Mouse (Mus musculus) forebrain, embryonic 15.5 days (tissue): ENCODE measurements at regions not wholly inside any gene's neighbourhood (a gene's known extent, or its start where the extent isn't known, plus 50 kb on each side); places are given as distances from the start of the nearest gene placed in this dataset.

Experiments used
- ATAC-seq: fragments of 200-750 bp; cut with Nextera tagmentation; replicated peaks from 2 replicates; pipeline ENCODE4 v1.8.0; 2017; ENCODE audit warnings: mild to moderate bottlenecking, moderate TSS enrichment, moderate library complexity
- H3K27ac ChIP-seq: fragments of 300-500 bp; sonication (generic); replicated peaks from 2 replicates; pipeline ENCODE4 v1.5.1; 2015; ENCODE audit warnings: mild to moderate bottlenecking, inconsistent platforms
- H3K27me3 ChIP-seq: fragments of 300-500 bp; sonication (generic); 2 replicates; pipeline ENCODE4 v1.6.1; 2015; ENCODE audit warnings: inconsistent platforms
- H3K36me3 ChIP-seq: fragments of 300-500 bp; sonication (generic); 2 replicates; pipeline ENCODE4 v1.6.1; 2015; ENCODE audit warnings: mild to moderate bottlenecking, inconsistent platforms
- H3K4me1 ChIP-seq: fragments of 300-500 bp; sonication (generic); 2 replicates; pipeline ENCODE4 v1.6.1; 2015; ENCODE audit warnings: inconsistent platforms
- H3K4me2 ChIP-seq: fragments of 300-500 bp; sonication (generic); replicated peaks from 2 replicates; pipeline ENCODE4 v1.6.1; 2015; ENCODE audit warnings: mild to moderate bottlenecking, inconsistent platforms
- H3K4me3 ChIP-seq: fragments of 300-500 bp; sonication (generic); 2 replicates; pipeline ENCODE4 v1.5.1; 2015; ENCODE audit warnings: mild to moderate bottlenecking, inconsistent platforms
- H3K9ac ChIP-seq: fragments of 300-500 bp; sonication (generic); replicated peaks from 2 replicates; pipeline ENCODE4 v1.6.1; 2015; ENCODE audit warnings: mild to moderate bottlenecking, inconsistent platforms
- H3K9me3 ChIP-seq: fragments of 300-500 bp; sonication (generic); 2 replicates; pipeline ENCODE4 v1.6.1; 2016; ENCODE audit warnings: inconsistent platforms
- WGBS: fragments of 180-500 bp; shearing (Covaris S2); methylation state at CpG from one replicate; pipeline ENCODE4 v1.1.7; 2015; ENCODE audit warnings: mixed read lengths; 5-methylcytosine and 5-hydroxymethylcytosine counted together

- Histone ChIP-seq H3K27me3 (no peaks in the 10 kb centered on the region), H3K27ac (no peak overlapping the region), H3K9ac (no peak overlapping the region), H3K4me3 (no peak overlapping the region), H3K4me1 (peaks cover 7% of the 10 kb centered on the region; the same call in 1 of the 2 replicates), H3K36me3 (no peaks in the 10 kb centered on the region), H3K9me3 (no peaks in the 10 kb centered on the region), H3K4me2 (no peak overlapping the region)
- 89% methylated on average over 5 of the region's 5 CpGs for WGBS
- ATAC-seq: no peak
These were observed 125.9 kb downstream of the Irs2 start for GRCm38 (mm10) chr8:10882381-10882780.

DNA sequence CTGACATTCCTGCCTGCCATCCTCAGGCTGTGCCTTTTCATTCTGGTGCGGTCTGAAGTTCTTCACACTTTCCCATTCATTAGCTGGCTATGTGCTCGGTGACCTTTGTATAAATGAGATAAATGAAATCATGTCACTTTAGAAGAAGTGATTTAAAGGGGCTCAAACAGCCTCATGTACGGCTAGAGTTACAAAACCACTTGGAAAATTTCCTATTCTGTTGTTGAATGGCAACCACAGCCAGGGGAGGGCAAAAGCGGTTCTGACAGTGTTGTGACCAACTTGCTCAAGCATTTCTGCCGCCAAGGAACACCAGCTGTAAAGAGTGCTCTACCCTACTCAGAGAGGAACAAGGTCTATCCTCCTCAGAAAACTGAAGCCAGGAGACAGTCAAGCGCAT is 128.4 kb downstream of the Irs2 start:
- no peaks in the 10 kb centered on the region for H3K9me3 ChIP-seq
- ATAC-seq: no peak
- H3K27ac ChIP-seq: no peak overlapping the region
- 31% methylated on average over 6 of the region's 6 CpGs for WGBS
- H3K4me1 ChIP-seq: peaks cover 7% of the 10 kb centered on the region; the same call in 1 of the 2 replicates
- H3K4me3 ChIP-seq: no peak overlapping the region
- H3K36me3 ChIP-seq: no peaks in the 10 kb centered on the region
- no peak overlapping the region for H3K4me2 ChIP-seq
- no peaks in the 10 kb centered on the region for H3K27me3 ChIP-seq
- no peak overlapping the region for H3K9ac ChIP-seq

GRCm38 (mm10) chr8:10879049-10879847 is 129.0 kb downstream of the Irs2 start:
- H3K9me3 ChIP-seq: no peaks in the 10 kb centered on the region
- H3K4me2 ChIP-seq: no peak overlapping the region
- no peak overlapping the region for H3K27ac ChIP-seq
- no peak overlapping the region for H3K4me3 ChIP-seq
- peaks cover 7% of the 10 kb centered on the region; the same call in 1 of the 2 replicates for H3K4me1 ChIP-seq
- no peak for ATAC-seq
- no peak overlapping the region for H3K9ac ChIP-seq
- H3K36me3 ChIP-seq: no peaks in the 10 kb centered on the region
- no peaks in the 10 kb centered on the region for H3K27me3 ChIP-seq
- 84% methylated on average over 10 of the region's 10 CpGs for WGBS

DNA sequence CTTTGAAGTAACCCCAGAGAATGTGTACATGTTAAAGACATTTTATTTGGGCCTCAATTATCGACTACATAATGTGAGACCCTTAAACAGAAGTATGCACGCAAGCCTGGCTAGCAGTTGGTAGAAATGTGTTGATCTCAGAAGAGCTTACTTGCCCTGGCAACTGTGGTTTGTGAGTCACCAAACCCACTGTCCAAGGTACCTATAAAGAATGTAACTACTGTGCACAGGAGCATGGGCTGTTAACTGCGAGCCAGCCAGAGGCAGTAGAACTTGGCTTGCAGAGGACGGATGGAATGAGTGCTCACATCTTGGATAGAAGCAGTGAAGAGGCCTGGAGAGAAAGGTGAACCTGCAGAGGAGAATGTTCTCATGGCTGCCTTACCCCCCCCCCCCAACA is 129.9 kb downstream of the Irs2 start:
- Histone ChIP-seq H3K4me1 (peaks cover 7% of the 10 kb centered on the region; the same call in 1 of the 2 replicates), H3K36me3 (no peaks in the 10 kb centered on the region), H3K9ac (no peak overlapping the region), H3K4me2 (no peak overlapping the region), H3K4me3 (no peak overlapping the region), H3K9me3 (no peaks in the 10 kb centered on the region), H3K27ac (no peak overlapping the region), H3K27me3 (no peaks in the 10 kb centered on the region)
- ATAC-seq: no peak
- 91% methylated on average over 4 of the region's 4 CpGs for WGBS

- Histone ChIP-seq H3K4me3 (no peak overlapping the region), H3K27me3 (no peaks in the 10 kb centered on the region), H3K27ac (no peak overlapping the region), H3K4me1 (peaks cover 16% of the 10 kb centered on the region), H3K4me2 (no peak overlapping the region), H3K9ac (no peak overlapping the region), H3K9me3 (no peaks in the 10 kb centered on the region), H3K36me3 (no peaks in the 10 kb centered on the region)
- 67% methylated on average over 6 of the region's 6 CpGs for WGBS
- no peak for ATAC-seq
These were observed 133.1 kb downstream of the Irs2 start for GRCm38 (mm10) chr8:10875170-10875569.

DNA sequence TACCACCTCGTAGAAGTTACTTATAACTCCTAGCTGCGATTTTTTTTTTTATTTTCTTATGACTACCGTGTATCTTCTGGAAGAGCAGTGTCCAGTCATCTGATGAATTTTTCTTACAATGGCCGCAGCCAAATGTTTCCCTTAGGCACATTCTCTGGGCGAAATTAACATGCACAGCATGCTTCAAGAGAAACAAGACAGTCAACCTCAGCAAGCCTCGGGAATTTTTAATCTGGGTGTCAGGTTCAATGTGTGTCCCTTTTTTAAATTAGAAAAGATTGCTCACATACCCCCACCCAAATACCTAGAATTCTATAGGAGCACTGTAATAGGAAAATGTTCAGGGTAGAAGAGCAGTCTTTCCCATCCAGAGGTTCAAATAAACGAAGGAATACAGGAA is 136.8 kb downstream of the Irs2 start:
- H3K4me1 ChIP-seq: peaks cover 14% of the 10 kb centered on the region
- H3K4me3 ChIP-seq: no peak overlapping the region
- no peak overlapping the region for H3K27ac ChIP-seq
- H3K27me3 ChIP-seq: no peaks in the 10 kb centered on the region
- no peaks in the 10 kb centered on the region for H3K9me3 ChIP-seq
- H3K4me2 ChIP-seq: no peak overlapping the region
- no peaks in the 10 kb centered on the region for H3K36me3 ChIP-seq
- no peak for ATAC-seq
- WGBS: 52% methylated on average over 7 of the region's 7 CpGs
- no peak overlapping the region for H3K9ac ChIP-seq

GRCm38 (mm10) chr8:10870423-10871055 is 137.7 kb downstream of the Irs2 start:
- H3K9me3 ChIP-seq: no peaks in the 10 kb centered on the region
- no peak overlapping the region for H3K4me3 ChIP-seq
- no peaks in the 10 kb centered on the region for H3K36me3 ChIP-seq
- H3K4me1 ChIP-seq: peaks cover 18% of the 10 kb centered on the region
- H3K27ac ChIP-seq: peak overlapping the region; percentile 19; the same call in 1 of the 2 replicates
- peak; percentile 42 for ATAC-seq
- no peak overlapping the region for H3K4me2 ChIP-seq
- WGBS: 45% methylated on average over 13 of the region's 13 CpGs
- H3K27me3 ChIP-seq: no peaks in the 10 kb centered on the region
- no peak overlapping the region for H3K9ac ChIP-seq

DNA sequence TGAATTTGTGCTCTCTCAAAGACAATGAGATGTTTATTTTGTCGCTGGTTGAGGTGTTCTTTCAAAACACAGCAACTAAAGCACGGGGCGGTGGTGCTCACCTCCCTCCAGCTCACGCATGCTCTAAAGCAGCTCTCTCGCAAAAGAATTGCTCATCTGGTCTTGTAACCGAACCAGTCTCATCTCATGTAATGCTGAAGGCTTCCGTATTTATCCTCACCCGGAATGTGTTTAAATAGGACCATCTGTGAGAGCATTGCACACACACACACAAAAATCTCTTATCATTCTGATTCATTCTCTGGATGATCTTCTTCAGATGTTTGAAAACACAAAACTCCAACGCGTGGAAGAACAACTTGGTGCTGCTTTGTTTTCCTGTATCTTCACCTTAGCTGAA is 138.4 kb downstream of the Irs2 start:
- H3K9me3 ChIP-seq: no peaks in the 10 kb centered on the region
- H3K4me3 ChIP-seq: no peak overlapping the region
- H3K9ac ChIP-seq: no peak overlapping the region
- peak overlapping the region; percentile 19; the same call in 1 of the 2 replicates for H3K27ac ChIP-seq
- H3K4me1 ChIP-seq: peaks cover 20% of the 10 kb centered on the region
- ATAC-seq: no peak
- H3K36me3 ChIP-seq: no peaks in the 10 kb centered on the region
- H3K4me2 ChIP-seq: no peak overlapping the region
- no peaks in the 10 kb centered on the region for H3K27me3 ChIP-seq
- WGBS: 80% methylated on average over 10 of the region's 10 CpGs

- H3K27me3 ChIP-seq: no peaks in the 10 kb centered on the region
- H3K4me2 ChIP-seq: no peak overlapping the region
These were observed 141.4 kb downstream of the Irs2 start for GRCm38 (mm10) chr8:10866696-10867395.

GRCm38 (mm10) chr8:10865941-10866513 is 142.2 kb downstream of the Irs2 start:
- no peak for ATAC-seq
- H3K4me2 ChIP-seq: no peak overlapping the region
- 0 out of 2 replicates have a peak overlapping the region, but pooled peaks have one; percentile 19 for H3K27ac ChIP-seq
- 77% methylated on average over 11 of the region's 11 CpGs for WGBS
- H3K36me3 ChIP-seq: no peaks in the 10 kb centered on the region
- no peak overlapping the region for H3K9ac ChIP-seq
- H3K9me3 ChIP-seq: no peaks in the 10 kb centered on the region
- no peak overlapping the region for H3K4me3 ChIP-seq
- peaks cover 17% of the 10 kb centered on the region for H3K4me1 ChIP-seq
- no peaks in the 10 kb centered on the region for H3K27me3 ChIP-seq

More at GRCm38 (mm10) chr8:10866696-10867395, 141.4 kb downstream of the Irs2 start:
- H3K36me3 ChIP-seq: no peaks in the 10 kb centered on the region
- ATAC-seq: no peak
- H3K9ac ChIP-seq: no peak overlapping the region
- no peaks in the 10 kb centered on the region for H3K9me3 ChIP-seq
- H3K4me1 ChIP-seq: peaks cover 20% of the 10 kb centered on the region
- H3K4me3 ChIP-seq: no peak overlapping the region
- WGBS: 80% methylated on average over 7 of the region's 7 CpGs
- H3K27ac ChIP-seq: no peak overlapping the region

- 34% methylated on average over 8 of the region's 8 CpGs for WGBS
- ATAC-seq: no peak
- peaks cover 12% of the 10 kb centered on the region; the same call in 1 of the 2 replicates for H3K4me1 ChIP-seq
These were observed 142.8 kb downstream of the Irs2 start for GRCm38 (mm10) chr8:10865415-10865821.

GRCm38 (mm10) chr8:10862442-10862841 is 145.8 kb downstream of the Irs2 start:
- Histone ChIP-seq H3K4me3 (no peak overlapping the region), H3K4me1 (peaks cover 6% of the 10 kb centered on the region; the same call in 1 of the 2 replicates), H3K27me3 (no peaks in the 10 kb centered on the region), H3K9ac (no peak overlapping the region), H3K9me3 (no peaks in the 10 kb centered on the region), H3K36me3 (no peaks in the 10 kb centered on the region), H3K27ac (no peak overlapping the region), H3K4me2 (no peak overlapping the region)
- no peak for ATAC-seq
- WGBS: 88% methylated on average over 13 of the region's 13 CpGs

More at GRCm38 (mm10) chr8:10865415-10865821, 142.8 kb downstream of the Irs2 start:
- H3K9me3 ChIP-seq: no peaks in the 10 kb centered on the region
- no peak overlapping the region for H3K4me3 ChIP-seq
- no peak overlapping the region for H3K9ac ChIP-seq
- H3K27ac ChIP-seq: 0 out of 2 replicates have a peak overlapping the region, but pooled peaks have one; percentile 19
- H3K27me3 ChIP-seq: no peaks in the 10 kb centered on the region
- no peaks in the 10 kb centered on the region for H3K36me3 ChIP-seq
- no peak overlapping the region for H3K4me2 ChIP-seq
